Mouse (Mus musculus) heart, adult 2 months (tissue): ENCODE results near the gene Phldb2. TPM values are rescaled to one million over a fixed set of nuclear protein-coding genes. Genes with fewer than 3 reads are reported as not detected.

Source experiments
- DNase-seq, 2 experiments: peaks; one replicate each; pipeline ENCODE4 v3.0.0; 2021
- H3K27ac ChIP-seq: fragments of 200-600 bp; 2 replicates; pipeline ENCODE4 v1.8.1; 2022
- H3K27me3 ChIP-seq: fragments of 200-500 bp; 2 replicates; pipeline ENCODE4 v1.6.1; 2012; ENCODE audit warnings: mild to moderate bottlenecking, low read length, inconsistent platforms, mixed read lengths; ENCODE audit not compliant: control insufficient read depth, insufficient read depth
- H3K36me3 ChIP-seq: fragments of 200-500 bp; 2 replicates; pipeline ENCODE4 v1.6.1; 2012; ENCODE audit warnings: low read length, inconsistent platforms; ENCODE audit not compliant: control insufficient read depth, insufficient read depth
- H3K4me1 ChIP-seq: fragments of 200-500 bp; 2 replicates; pipeline ENCODE4 v1.6.1; 2011; ENCODE audit warnings: low read length; ENCODE audit not compliant: control insufficient read depth, insufficient read depth
- H3K4me3 ChIP-seq: fragments of 200-600 bp; 2 replicates; pipeline ENCODE4 v1.8.1; 2022
- H3K79me2 ChIP-seq: fragments of 200-500 bp; replicated peaks from 2 replicates; pipeline ENCODE4 v1.6.1; 2012; ENCODE audit warnings: mild to moderate bottlenecking, inconsistent platforms, low read length, moderate library complexity, mixed read lengths; ENCODE audit not compliant: control insufficient read depth, insufficient read depth
- H3K9ac ChIP-seq: fragments of 200-500 bp; 2 replicates; pipeline ENCODE4 v1.6.1; 2012; ENCODE audit warnings: low read depth, mild to moderate bottlenecking, control low read depth, inconsistent platforms, low read length, mixed read lengths
- CTCF ChIP-seq: fragments of 200-600 bp; IDR thresholded peaks from 2 replicates; pipeline ENCODE4 v1.8.1; 2022; ENCODE audit warnings: antibody characterized with exemption, mild to moderate bottlenecking, moderate library complexity
- EP300 ChIP-seq: fragments of 200-500 bp; IDR thresholded peaks from 2 replicates; pipeline ENCODE4 v1.6.1; 2011; ENCODE audit warnings: low read depth, low read length, control low read depth; ENCODE audit not compliant: insufficient read depth
- POLR2A ChIP-seq: fragments of 200-500 bp; IDR thresholded peaks from 2 replicates; pipeline ENCODE4 v1.6.1; 2011; ENCODE audit warnings: mild to moderate bottlenecking, low read depth, low read length, control low read depth; ENCODE audit not compliant: insufficient read depth
- WGBS: fragments of 180-500 bp; shearing (Covaris S2); methylation state at CpG from one replicate; pipeline ENCODE4 v1.1.7; 2018; 5-methylcytosine and 5-hydroxymethylcytosine counted together
- intact Hi-C: fragments of 180-260 bp; cut with DNase I; formaldehyde crosslinking; loops from one replicate; pipeline ENCODE4 v1.15.1; 2025
- long read RNA-seq: library from polyadenylated mRNA; stranded (forward); transcript quantifications from one replicate; pipeline ENCODE4 v2.0.0, GENCODE M21; 2021
- polyA plus RNA-seq: library from polyadenylated mRNA; depleted of rRNA; stranded (reverse); fragments of >200 nt; gene quantifications from 2 replicates; pipeline ENCODE4 v1.2.3, GENCODE M21; 2012; rRNA removed
- total RNA-seq, 2 experiments: library from RNA; stranded (reverse); gene quantifications; 2 replicates each; pipeline ENCODE4 v1.2.3; 2021

Gene Phldb2
- total RNA-seq (10 to 100 TPM; 10.9 to 13.0 TPM), polyA plus RNA-seq (3.6 and 6.9 TPM in 2 replicates)
- long read RNA-seq, partial matches to known transcripts, result 0 of 10 reads
- long read RNA-seq, other reads (novel, unspliced or antisense), result 9 of 10 reads

DNA sequence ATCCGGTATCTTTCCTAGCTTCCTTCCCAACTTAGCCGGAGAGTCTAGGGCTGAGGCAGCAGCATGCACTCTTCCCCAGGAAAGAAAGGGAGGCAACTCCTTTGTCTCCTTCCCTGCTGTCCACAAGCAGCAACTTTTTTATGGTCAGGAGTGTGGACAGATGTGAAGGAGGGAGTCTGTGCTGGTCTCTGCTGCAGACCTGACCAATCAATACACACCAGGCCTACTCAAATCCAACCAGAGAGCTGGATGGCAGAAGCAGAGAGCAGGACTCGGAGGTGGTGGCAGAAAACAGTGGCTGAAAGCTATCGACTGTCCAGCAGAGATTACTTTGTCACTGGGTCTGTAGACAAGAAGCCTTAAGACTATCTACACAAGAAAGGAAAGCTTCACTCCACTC, at the start of gene Phldb2:
Gene Phldb2, minus strand, starts transcription at position 205 of the 400 bp plus-strand sequence.
- H3K4me1 ChIP-seq, result no peaks in the 10 kb centered on the region
- no peak for DNase-seq
- no peak within 1 kb of the TSS for H3K4me3 ChIP-seq
- WGBS, result 62% methylated on average over 4 of the region's 4 CpGs
- H3K9ac ChIP-seq, result no peak within 1 kb of the TSS
- H3K79me2 ChIP-seq, result no peaks in the 10 kb centered on the region
- no peaks in the 10 kb centered on the region for H3K36me3 ChIP-seq
- TF ChIP-seq POLR2A (no peak), CTCF (no peak), EP300 (no peak)
- intact Hi-C loops, result no loop called here
- no peak within 1 kb of the TSS for H3K27ac ChIP-seq
- no peaks in the 10 kb centered on the region for H3K27me3 ChIP-seq

DNA sequence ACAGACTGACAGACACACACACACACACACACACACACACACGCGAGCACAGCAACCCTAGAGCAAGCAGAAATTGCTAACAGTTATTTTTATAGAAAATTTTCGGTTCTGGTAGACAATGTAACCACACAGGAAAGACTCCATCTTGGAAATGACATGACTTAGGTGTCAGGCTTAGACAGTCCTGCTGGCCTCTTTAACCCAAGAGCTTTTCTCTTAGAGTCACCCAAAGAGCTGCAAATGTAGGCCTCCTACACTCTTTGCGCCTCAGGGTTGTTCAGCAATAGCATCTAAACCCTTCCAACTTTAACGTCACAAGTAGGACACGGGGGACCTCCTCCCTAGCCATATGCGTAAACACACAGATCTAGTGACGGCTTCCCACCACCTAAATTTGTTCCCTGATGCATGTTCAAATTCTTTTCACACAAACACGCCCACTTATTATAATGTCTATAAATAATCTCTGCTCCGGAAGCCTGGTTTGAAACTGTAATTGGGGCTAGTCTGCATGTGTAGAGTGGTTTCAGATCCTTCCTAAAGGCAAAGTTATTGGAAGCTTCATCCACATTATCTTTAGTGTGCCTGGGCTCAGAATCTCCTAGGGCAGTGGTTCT, 48.3 kb upstream of the Phldb2 start:
- no peak overlapping the region for H3K9ac ChIP-seq
- intact Hi-C loops, result no loop called here
- TF ChIP-seq EP300, result no peak
- TF ChIP-seq POLR2A, result no peak
- no peak for TF ChIP-seq CTCF
- no peak for DNase-seq
- 77% methylated on average over 10 of the region's 10 CpGs for WGBS
- no peak overlapping the region for H3K4me3 ChIP-seq
- H3K4me1 ChIP-seq, result no peaks in the 10 kb centered on the region
- no peak overlapping the region for H3K27ac ChIP-seq
- no peaks in the 10 kb centered on the region for H3K79me2 ChIP-seq
- no peaks in the 10 kb centered on the region for H3K36me3 ChIP-seq
- H3K27me3 ChIP-seq, result no peaks in the 10 kb centered on the region

DNA sequence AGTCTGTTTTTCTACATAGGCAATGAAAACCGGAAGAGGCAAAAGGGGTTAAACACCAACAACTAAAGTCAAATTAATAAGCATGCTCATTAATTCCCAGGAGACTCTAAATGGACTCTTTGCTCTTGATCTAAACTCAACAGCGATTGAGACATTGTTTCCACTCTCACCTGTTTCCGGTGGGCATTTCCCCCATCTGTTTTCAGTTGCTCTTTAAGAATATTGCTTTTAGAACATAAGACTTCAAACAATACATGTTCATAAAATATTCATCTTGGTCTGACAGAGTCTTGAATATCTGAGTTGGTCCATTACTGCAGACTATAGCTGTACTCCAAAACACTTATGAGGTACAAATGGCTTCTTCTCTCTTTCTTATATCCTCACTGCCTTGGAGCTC, 47.6 kb upstream of the Phldb2 start:
- intact Hi-C loops, result no loop called here
- Histone ChIP-seq H3K27ac (no peak overlapping the region), H3K36me3 (no peaks in the 10 kb centered on the region), H3K4me1 (no peaks in the 10 kb centered on the region), H3K4me3 (no peak overlapping the region), H3K9ac (no peak overlapping the region), H3K27me3 (no peaks in the 10 kb centered on the region), H3K79me2 (no peaks in the 10 kb centered on the region)
- DNase-seq, result no peak
- TF ChIP-seq EP300, result no peak
- no peak for TF ChIP-seq CTCF
- no peak for TF ChIP-seq POLR2A
- WGBS, result 69% methylated on average over 3 of the region's 3 CpGs

DNA sequence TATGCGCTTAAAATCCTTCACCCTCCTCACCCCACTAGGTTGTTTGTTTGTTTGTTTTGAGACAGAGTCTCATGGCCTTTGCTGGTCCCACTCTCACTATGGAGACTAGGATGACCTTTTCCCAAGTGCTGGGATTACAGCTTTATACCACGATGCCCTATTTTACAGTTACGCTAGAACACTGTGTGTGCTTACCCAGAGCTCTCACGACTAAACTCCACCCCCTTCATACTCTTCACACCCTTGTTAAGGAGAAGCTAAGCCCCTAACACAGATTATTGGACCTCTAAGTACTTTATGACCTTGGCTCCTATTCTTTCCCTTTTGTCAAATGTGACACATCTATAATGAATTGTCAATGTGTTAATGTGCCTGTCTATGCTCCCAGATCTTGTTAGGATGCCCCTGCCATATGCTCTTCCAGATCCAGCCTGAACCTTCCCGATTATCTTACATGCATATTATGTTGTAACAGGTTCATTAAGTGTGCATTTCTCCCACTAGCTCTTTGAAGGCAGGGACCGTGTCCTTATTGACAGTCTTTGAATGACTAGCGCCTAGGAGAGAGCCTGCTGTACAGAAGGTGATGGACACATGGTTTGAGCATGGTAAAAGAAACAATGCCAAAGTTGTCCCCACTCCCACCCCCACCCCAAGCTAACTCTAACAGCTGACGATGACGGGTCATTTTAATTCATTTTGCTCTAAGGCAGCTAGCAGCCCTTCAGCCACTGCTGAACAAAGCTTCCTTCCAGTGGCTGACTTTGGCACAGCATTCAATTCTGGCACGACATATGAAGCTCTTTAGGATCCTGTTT, 46.2 kb upstream of the Phldb2 start:
- no peak overlapping the region for H3K4me3 ChIP-seq
- no peak for TF ChIP-seq POLR2A
- no peak for TF ChIP-seq EP300
- no peak for TF ChIP-seq CTCF
- H3K27me3 ChIP-seq, result no peaks in the 10 kb centered on the region
- intact Hi-C loops, result no loop called here
- no peak overlapping the region for H3K9ac ChIP-seq
- H3K79me2 ChIP-seq, result no peaks in the 10 kb centered on the region
- H3K27ac ChIP-seq, result no peak overlapping the region
- no peak for DNase-seq
- 76% methylated on average over 10 of the region's 10 CpGs for WGBS
- no peaks in the 10 kb centered on the region for H3K36me3 ChIP-seq
- H3K4me1 ChIP-seq, result no peaks in the 10 kb centered on the region

DNA sequence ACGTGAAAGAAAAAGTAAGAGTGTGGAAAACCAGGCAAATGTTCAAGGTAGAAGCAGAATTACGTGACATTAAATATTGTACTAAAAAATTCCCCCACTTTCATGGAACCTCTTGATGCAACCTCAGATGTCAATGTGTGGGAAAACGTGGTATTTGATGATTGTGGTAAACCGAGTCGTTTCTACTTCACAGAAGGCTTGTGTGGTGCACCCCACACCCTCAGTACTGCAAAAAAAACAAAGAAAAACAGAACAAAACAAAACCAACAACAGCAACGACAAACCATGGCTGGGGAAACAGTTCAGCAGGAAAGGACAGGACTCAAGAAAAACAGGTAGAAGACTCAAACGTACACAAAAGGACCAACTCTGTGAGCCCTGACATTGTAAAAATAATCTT, 44.8 kb upstream of the Phldb2 start:
- intact Hi-C loops, result no loop called here
- no peaks in the 10 kb centered on the region for H3K36me3 ChIP-seq
- H3K27ac ChIP-seq, result no peak overlapping the region
- H3K79me2 ChIP-seq, result no peaks in the 10 kb centered on the region
- no peak for TF ChIP-seq POLR2A
- TF ChIP-seq CTCF, result no peak
- no peak for DNase-seq
- no peak overlapping the region for H3K9ac ChIP-seq
- no peak overlapping the region for H3K4me3 ChIP-seq
- 79% methylated on average over 7 of the region's 7 CpGs for WGBS
- no peaks in the 10 kb centered on the region for H3K4me1 ChIP-seq
- no peaks in the 10 kb centered on the region for H3K27me3 ChIP-seq
